7 mouse cellular contexts compared by ENCODE assay signal in the genomic region with DNA sequence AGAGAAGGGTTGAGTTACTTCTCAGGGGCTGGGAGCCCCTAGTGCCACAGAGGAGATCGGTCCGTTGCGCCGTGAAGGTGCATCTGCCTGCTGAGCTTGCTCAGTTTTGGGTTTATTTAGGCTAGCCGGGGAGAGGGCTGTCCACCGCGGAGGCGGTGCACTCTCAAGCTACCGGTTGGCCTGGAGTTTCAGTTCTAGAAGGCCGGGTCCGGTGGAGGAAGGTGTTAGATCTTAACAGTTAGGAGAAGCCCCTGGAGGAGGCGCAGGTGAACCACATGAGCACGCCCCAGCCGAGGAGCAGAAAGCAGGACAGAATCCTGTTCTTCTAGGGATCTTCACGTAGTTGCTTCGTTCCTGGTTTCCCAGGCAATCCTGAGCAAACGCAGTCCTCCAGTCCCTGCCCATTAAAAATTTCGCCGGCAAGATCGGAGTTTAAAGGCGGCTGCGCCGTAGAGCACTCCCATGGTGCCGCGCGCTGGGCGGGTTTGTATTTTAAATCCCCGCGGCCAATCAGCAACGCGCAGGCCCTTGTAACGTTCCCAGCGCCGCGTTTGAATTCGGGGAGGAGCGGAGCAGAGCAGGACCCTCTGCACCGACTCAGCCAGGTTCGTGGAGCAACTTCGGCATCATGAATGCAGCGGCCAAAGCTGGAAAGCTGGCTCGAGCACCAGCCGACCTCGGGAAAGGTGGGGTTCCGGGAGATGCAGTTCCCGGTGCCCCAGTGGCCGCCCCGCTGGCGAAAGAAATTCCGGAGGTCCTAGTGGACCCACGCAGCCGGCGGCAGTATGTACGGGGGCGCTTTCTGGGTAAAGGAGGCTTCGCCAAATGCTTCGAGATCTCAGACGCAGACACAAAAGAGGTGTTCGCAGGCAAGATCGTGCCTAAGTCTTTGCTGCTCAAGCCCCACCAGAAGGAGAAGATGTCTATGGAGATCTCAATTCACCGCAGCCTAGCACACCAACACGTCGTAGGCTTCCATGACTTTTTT. TPM values are rescaled to one million over a fixed set of nuclear protein-coding genes. Genes with fewer than 3 reads are reported as not detected.
DNase-seq lines count a peak whose midpoint lies in the region; ATAC-seq lines count a peak whose summit lies in the region.

A gene (plus strand): TSS at position 525 of the 988 bp plus-strand sequence.

- H3K4me3 ChIP-seq in intestine, embryonic 14.5 days (ENCODE audit: low read depth, low read length): peak within 1 kb of the TSS; percentile 78

- peaks cover 19% of the 10 kb centered on the region for H3K36me3 ChIP-seq in intestine, embryonic 14.5 days (ENCODE audit: control insufficient read depth, insufficient read depth, low read length)

- peaks cover 31% of the 10 kb centered on the region for H3K4me1 ChIP-seq in intestine, embryonic 14.5 days (replicated peaks; ENCODE audit: control insufficient read depth, insufficient read depth, low read length)

- peak within 1 kb of the TSS; percentile 65 for H3K9ac ChIP-seq in intestine, embryonic 14.5 days (ENCODE audit: low read length)

- H3K4me2 ChIP-seq in intestine, embryonic 14.5 days (ENCODE audit: low read length): peak within 1 kb of the TSS; percentile 89

- under 1% methylated on average over 63 of the region's 63 CpGs for WGBS in intestine, embryonic 14.5 days

- peak; percentile 94 for ATAC-seq in intestine, embryonic 14.5 days (replicated peaks; ENCODE audit: low FRiP score, low TSS enrichment, low read depth)

- intact Hi-C loops in left cerebral cortex, postnatal 14 days (cut with DNase I): no loop called here

- peak within 1 kb of the TSS; percentile 79; the same call in 1 of the 2 replicates for H3K27ac ChIP-seq in intestine, embryonic 14.5 days (ENCODE audit: low read depth)

- DNase-seq in adrenal gland, adult 2 months: peak; percentile 90
- peak; percentile 97 for DNase-seq in embryo, embryonic 11 days
- DNase-seq in gastrocnemius, postnatal 25 days: peak; percentile 64
- DNase-seq in intestine, embryonic 14.5 days (ENCODE audit: low spot score): peak; percentile 93
- DNase-seq in left cerebral cortex, postnatal 14 days (ENCODE audit: low spot score in 2 of 2): peak; percentile 67 to 88
- DNase-seq in mesoderm, embryonic 11.5 days (ENCODE audit: low read depth, low spot score): peak; percentile 89
- peak; percentile 85 for DNase-seq in right cerebral cortex, postnatal 4 days

- no peaks in the 10 kb centered on the region for H3K9me3 ChIP-seq in intestine, embryonic 14.5 days (ENCODE audit: control insufficient read depth, low read length)

- H3K27me3 ChIP-seq in intestine, embryonic 14.5 days (replicated peaks; ENCODE audit: control insufficient read depth, insufficient read depth, low read length): no peaks in the 10 kb centered on the region

RNA-seq across cellular contexts. Expression of the gene that starts here (rescaled TPM):
- 1 to 10 TPM; 1.3 to 2.3 TPM for total RNA-seq in adrenal gland, adult 2 months (2021)
- polyA plus RNA-seq in adrenal gland, adult 2 months (2012; rRNA removed): 1.5 and 3.2 TPM in 2 replicates
- under 1 TPM; 0.56 to 0.96 TPM for total RNA-seq in gastrocnemius, postnatal 25 days (2021)
- polyA plus RNA-seq in intestine, embryonic 14.5 days (2014; fragmentation: Nextera tagmentation; extraction: Ambion mirVana): 108 TPM in 2 replicates
- total RNA-seq in left cerebral cortex, postnatal 14 days (2021): 1 to 10 TPM; 2.3 to 2.8 TPM

Comparison
In these comparisons a context has a peak if more than half of its experiments do, and no peak if none do; other contexts are left out.
1. Peak in every context shown above with its lines: DNase-seq, ATAC-seq, H3K4me3 ChIP-seq and H3K27ac ChIP-seq.
2. RNA of the gene that starts here (polyA plus RNA-seq): 108 TPM in intestine, embryonic 14.5 days; 1.5 to 3.2 TPM in adrenal gland, adult 2 months; every median in the first group is over 10 times any median in the second.
3. Peak in DNase-seq in gastrocnemius, postnatal 25 days; RNA of the gene not detected or under 1 TPM.